Mouse (Mus musculus) megakaryocyte-erythroid progenitor cell, adult 5-6 weeks (primary cell): Measurements from ENCODE around the gene Gng13. TPM values are rescaled to one million over a fixed set of nuclear protein-coding genes. Genes with fewer than 3 reads are reported as not detected.
"Not testable (repeated sequence)": the region's sequence is repeated elsewhere in the genome, so short reads cannot be mapped to it uniquely, and the experiment has no call there.

Source experiments
- ATAC-seq: replicated peaks from 2 replicates; pipeline ENCODE4 v1.8.0; 2016; ENCODE audit warnings: mild to moderate bottlenecking, inconsistent platforms; ENCODE audit not compliant: severe bottlenecking, poor library complexity, low FRiP score, low TSS enrichment
- total RNA-seq, 2 experiments: library from RNA; stranded (forward) in 1 of 2; stranded (reverse) in 1 of 2; fragments of 200-1000, 215-1000 nt in 1 of 2; fragments of >200 nt in 1 of 2; fragmentation: Nextera tagmentation in 1 of 2; gene quantifications; 2 replicates each; pipeline ENCODE4 v1.2.3; 2014 to 2017

Gene Gng13
- total RNA-seq, 2 experiments from 2014 or later: not detected

- ATAC-seq: peak; percentile 95
These were observed 10.5 kb downstream of the Gng13 start, which contains the start of the genes Chtf18 and Rpusd1 for GRCm38 (mm10) chr17:25727265-25728008. Gene Chtf18 (minus strand): TSS chr17:25727419. Gene Rpusd1 (plus strand): TSS chr17:25727670.

- no peak for ATAC-seq
These were observed 11.0 kb downstream of the Gng13 start for GRCm38 (mm10) chr17:25728009-25728270.

DNA sequence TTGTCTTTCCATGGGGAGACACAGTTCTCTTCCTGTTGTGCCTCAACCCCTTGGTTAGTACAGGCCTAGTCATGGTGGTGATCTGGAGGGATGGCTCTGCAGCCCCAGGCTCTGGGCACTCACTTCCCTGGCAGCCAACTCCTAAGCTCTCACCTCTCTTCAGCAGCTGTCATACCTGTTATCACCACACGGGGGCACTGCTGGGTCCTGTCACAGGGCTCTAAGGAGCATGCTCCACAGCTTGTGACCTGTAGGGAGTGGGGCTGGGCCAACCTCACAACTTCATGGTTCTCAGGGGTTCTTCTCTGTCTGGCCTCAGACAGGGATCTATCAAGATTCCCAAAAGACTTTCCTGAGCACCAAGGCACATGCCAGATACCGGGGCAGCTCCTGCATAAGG, 15.1 kb downstream of the Gng13 start:
- ATAC-seq: peak; percentile 24; the same call in 1 of the 2 replicates

- ATAC-seq: no peak
These were observed 18.3 kb downstream of the Gng13 start for GRCm38 (mm10) chr17:25735246-25735645.

- no peak for ATAC-seq
These were observed 18.8 kb downstream of the Gng13 start, which contains the start of gene Mslnl for GRCm38 (mm10) chr17:25735745-25736144. Gene Mslnl (plus strand): TSS chr17:25736042.

DNA sequence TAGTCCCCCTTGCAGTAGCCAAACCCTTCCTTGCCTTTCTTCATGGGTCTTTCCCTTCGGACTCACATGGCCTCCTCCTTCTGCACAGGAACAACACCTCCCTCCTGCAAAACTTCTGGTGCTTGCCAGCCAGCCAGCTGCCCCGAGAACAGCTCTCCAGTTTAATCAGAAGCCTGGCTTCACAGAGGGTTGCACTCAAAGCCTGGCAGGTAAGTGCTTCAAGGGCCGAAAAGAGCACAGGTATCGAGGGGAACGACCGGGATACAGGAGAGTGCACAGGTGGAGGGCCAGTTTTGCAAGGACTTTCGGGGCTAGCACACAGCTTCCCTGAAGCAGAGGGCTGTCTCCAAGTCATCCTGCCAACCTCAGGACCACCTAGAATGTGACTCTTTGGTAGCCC, 21.9 kb downstream of the Gng13 start:
- ATAC-seq: no peak

GRCm38 (mm10) chr17:25741471-25741870, 24.5 kb downstream of the Gng13 start:
- ATAC-seq: not testable (repeated sequence)

DNA sequence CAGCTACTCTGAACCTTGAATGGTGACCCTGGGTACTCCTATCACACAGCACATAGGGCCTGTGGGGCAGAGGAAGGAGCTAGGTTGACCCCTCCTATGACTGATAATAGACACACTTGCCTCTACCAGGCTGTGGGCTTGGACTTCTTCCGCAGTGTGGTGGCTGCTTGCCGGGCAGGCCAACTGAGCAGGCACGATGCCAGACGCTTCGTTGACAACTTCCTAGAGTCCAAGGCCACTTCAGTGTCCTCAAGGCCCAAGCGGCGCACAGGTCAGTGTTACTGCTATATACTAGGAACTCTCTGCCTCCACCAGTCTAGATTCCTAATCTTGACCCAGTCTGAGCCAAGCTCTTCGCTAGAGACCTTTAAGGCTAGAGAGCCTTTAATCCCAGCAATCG, 26.9 kb downstream of the Gng13 start:
- no peak for ATAC-seq

- ATAC-seq: no peak
These were observed 27.3 kb downstream of the Gng13 start for GRCm38 (mm10) chr17:25744311-25744710.

- ATAC-seq: no peak
These were observed 31.3 kb downstream of the Gng13 start for GRCm38 (mm10) chr17:25748238-25748637.

DNA sequence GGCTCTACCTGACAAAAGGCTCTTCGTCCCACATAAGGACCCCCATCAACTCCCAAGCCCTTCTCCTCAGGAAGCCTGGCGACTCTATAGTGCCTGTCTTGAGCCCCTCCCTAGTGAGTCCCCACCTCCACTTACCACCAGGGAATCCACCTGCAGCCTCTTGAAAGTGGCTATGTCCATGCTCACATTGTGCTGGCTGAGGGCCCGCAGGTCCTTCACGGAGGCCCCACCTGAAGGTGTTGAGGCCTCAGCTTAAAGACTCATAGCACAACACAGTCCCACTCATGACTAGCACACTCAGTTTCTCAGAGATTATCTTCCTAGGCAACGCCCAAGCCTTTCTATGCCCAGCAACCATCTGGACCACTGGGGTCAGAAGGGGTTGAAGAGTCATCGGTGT, 32.3 kb downstream of the Gng13 start:
- no peak for ATAC-seq

- ATAC-seq: no peak
These were observed 34.5 kb downstream of the Gng13 start for GRCm38 (mm10) chr17:25751446-25751845.

- no peak for ATAC-seq
These were observed 37.3 kb downstream of the Gng13 start, which contains the start of gene Msln for GRCm38 (mm10) chr17:25754241-25754640. Gene Msln (minus strand): TSS chr17:25754378.

GRCm38 (mm10) chr17:25755086-25755485, 38.1 kb downstream of the Gng13 start:
- no peak for ATAC-seq

GRCm38 (mm10) chr17:25755627-25756377, 38.8 kb downstream of the Gng13 start:
- no peak for ATAC-seq

DNA sequence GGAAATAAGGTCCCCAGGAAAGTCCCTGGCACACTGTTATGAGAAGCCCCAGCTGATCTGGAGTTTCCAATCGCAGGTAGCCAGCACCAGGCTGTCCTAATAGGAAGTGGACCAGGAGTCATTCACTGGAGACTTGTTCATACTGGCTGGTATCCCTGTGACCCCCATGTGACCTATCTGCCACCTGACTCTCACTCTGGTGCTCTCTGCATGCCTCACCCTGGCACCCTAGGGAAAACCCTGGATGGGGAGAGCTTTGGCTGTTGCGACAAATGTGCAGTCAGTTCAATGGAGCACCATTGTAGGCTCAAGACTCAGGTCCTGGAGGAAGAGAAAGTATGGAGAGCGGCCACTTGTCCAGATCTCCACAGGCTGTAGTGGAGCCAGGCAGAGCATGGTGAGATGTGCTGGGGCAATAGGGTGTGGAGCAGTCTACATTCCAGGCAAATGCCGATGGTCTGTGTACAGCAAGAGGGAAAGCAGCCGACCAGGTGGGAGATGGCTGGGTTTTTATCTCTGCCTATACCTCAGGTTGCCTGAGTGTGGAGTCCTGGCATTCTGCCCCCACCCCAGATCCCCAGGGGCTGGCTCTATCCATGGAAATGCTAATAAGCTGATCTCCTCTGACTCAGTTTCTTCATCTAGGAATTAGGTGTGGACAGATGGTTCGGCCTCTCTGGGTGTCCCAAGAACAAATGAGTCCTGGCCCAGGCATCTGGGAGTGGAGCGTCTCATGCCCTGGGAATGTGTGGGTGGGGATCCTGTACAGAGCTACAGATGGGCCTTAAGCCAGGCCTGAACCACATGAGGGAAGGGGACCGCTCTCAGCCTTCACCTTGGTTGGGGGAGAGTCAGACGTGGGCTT, 39.6 kb downstream of the Gng13 start:
- no peak for ATAC-seq

- ATAC-seq: no peak
These were observed 40.7 kb downstream of the Gng13 start for GRCm38 (mm10) chr17:25757691-25758090.

- ATAC-seq: no peak
These were observed 43.2 kb downstream of the Gng13 start for GRCm38 (mm10) chr17:25760148-25760547.

DNA sequence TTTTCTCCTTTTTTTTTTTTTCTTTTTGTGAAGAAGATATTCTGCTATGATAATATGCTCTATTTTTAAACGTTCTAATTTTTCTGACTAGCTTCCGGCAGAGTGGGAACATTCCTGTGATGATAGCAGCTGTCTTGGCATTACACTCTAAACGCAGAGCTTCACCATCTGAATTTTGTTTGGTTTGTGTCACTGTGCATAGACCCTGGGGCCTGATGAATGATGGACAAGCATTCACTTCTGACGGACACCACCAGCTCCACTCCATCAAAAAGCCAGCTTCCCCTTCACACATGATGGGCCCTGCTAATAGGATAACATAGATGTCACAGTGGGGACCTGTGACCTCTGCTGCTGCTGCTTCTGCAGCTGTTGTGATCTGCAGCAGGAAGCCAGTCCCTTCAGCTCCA, 44.6 kb downstream of the Gng13 start:
- no peak for ATAC-seq

DNA sequence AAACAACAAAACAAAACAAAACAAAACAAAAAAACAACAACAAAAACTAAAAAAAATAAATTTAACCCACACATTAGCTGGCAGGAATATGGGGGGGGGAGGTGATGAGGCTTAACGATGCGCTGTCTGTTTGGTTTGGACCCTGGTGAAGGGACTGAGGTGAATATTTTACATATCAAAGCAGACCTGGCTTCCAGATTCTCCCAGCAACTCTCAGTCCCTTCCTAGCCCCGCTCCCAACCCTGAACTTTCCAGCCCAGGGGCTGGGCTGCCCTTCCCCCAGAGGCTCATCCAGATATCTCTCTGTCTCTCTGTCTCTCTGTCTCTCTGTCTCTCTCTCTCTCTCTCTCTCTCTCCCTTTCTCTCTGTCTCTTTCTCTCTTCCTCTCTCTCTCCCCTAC, 45.6 kb downstream of the Gng13 start:
- ATAC-seq: no peak
